Comparison of ENCODE assay signal across 8 mouse cellular contexts in the genomic region with DNA sequence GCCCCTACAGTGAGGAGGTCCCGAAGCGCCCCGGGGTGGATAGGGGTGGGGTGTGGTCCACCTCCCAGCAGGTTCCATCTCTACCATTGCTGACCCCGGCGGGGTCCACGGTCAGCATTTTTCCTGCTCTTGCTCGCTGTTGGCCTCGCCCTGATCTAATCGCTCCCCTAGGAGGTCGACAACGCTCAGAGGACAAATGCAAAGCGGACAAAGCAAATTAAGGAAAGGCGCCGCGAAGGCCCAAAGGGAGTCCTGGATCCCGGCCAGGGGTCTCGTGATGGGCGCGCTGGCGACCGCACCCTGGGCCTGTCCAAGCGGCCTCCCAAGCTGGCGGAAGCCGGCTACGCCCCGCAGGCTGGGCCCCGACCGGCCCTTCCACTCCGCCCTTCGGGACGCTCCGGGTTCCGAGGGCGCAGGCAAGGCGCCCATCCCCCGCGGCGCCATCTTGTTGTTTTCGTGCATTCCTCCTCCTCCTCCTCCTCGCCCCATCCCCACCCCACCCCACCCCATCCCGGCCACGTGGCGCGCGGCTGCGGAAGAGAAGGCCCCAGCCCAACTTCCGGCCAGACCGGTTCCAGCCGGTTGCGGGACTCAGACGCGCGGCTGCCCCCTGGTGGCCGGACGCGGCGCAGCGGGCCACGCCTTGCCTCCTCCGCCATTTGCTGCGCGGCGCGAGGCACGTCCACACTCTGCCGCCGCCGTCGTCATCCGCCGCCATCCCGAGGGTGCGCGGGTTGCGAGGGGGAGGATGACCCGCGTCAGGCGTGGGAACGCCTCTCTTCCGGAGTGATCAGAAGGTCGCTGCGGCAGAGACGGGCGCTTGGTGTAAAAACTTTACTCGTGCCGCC.
DNase-seq lines count a peak whose midpoint lies in the region; ATAC-seq and TF ChIP-seq lines count a peak whose summit lies in the region.

No protein-coding gene starts in this region.

- H3K4me3 ChIP-seq in hindbrain, embryonic 10.5 days = peak overlapping the region; percentile 70
- peak overlapping the region; percentile 74 for H3K4me3 ChIP-seq in lung, embryonic 16.5 days (ENCODE audit: low read length)
- H3K4me3 ChIP-seq in thymus, adult 2 months (ENCODE audit: control insufficient read depth, insufficient read depth, low read length) = peak overlapping the region; percentile 75

- H3K4me1 ChIP-seq in hindbrain, embryonic 10.5 days (replicated peaks) = peaks cover 36% of the 10 kb centered on the region
- H3K4me1 ChIP-seq in lung, embryonic 16.5 days (replicated peaks; ENCODE audit: control insufficient read depth, insufficient read depth, low read length) = peaks cover 18% of the 10 kb centered on the region
- H3K4me1 ChIP-seq in thymus, adult 2 months (replicated peaks; ENCODE audit: control insufficient read depth, insufficient read depth, low read length) = peaks cover 9% of the 10 kb centered on the region

- peak overlapping the region; percentile 96 for H3K9ac ChIP-seq in lung, embryonic 16.5 days (ENCODE audit: low read length)

- H3K36me3 ChIP-seq in hindbrain, embryonic 10.5 days = no peaks in the 10 kb centered on the region
- H3K36me3 ChIP-seq in lung, embryonic 16.5 days (ENCODE audit: control insufficient read depth, insufficient read depth, low read length) = no peaks in the 10 kb centered on the region
- H3K36me3 ChIP-seq in thymus, adult 2 months (ENCODE audit: control insufficient read depth, insufficient read depth, low read length) = no peaks in the 10 kb centered on the region

- H3K9me3 ChIP-seq in hindbrain, embryonic 10.5 days = no peaks in the 10 kb centered on the region
- no peaks in the 10 kb centered on the region for H3K9me3 ChIP-seq in lung, embryonic 16.5 days (ENCODE audit: control insufficient read depth, low read length)

- no peaks in the 10 kb centered on the region for H3K27me3 ChIP-seq in hindbrain, embryonic 10.5 days (ENCODE audit: insufficient read depth, poor library complexity, severe bottlenecking)
- H3K27me3 ChIP-seq in lung, embryonic 16.5 days (ENCODE audit: control insufficient read depth, insufficient read depth, low read depth, low read length) = no peaks in the 10 kb centered on the region
- no peaks in the 10 kb centered on the region for H3K27me3 ChIP-seq in thymus, adult 2 months (ENCODE audit: control insufficient read depth, insufficient read depth, low read length)

- peak; percentile 100 for DNase-seq in Muller cell, postnatal 12 days (ENCODE audit: inconsistent ontology term)
- peak; percentile 98 for DNase-seq in cerebellum, adult 9-10 months
- DNase-seq in hindbrain, embryonic 10.5 days (ENCODE audit: low spot score) = peak; percentile 99
- DNase-seq in layer of hippocampus, adult 9-11 months = peak; percentile 97
- DNase-seq in ovary, adult 18-20 months (ENCODE audit: low spot score) = peak; percentile 96
- DNase-seq in thymus, adult 2 months = peak; percentile 99

- peak; percentile 98 for TF ChIP-seq POLR2A in thymus, adult 2 months (IDR thresholded peaks at IDR 0.05; ENCODE audit: control insufficient read depth, extremely low read depth, insufficient read depth, low read length, poor library complexity)

- peak; percentile 82 for ATAC-seq in frontal cortex, adult (ENCODE audit: low TSS enrichment)
- ATAC-seq in lung, embryonic 16.5 days (ENCODE audit: low read depth) = peak; percentile 95

- peak; percentile 94 for TF ChIP-seq CTCF in thymus, adult 2 months (IDR thresholded peaks at IDR 0.05; ENCODE audit: borderline replicate concordance, control insufficient read depth, extremely low read depth, insufficient read depth, low read length, poor library complexity)

- peak overlapping the region; percentile 100 for H3K27ac ChIP-seq in hindbrain, embryonic 10.5 days
- peak overlapping the region; percentile 100 for H3K27ac ChIP-seq in lung, embryonic 16.5 days (ENCODE audit: low read length)
- peak overlapping the region; percentile 86 for H3K27ac ChIP-seq in thymus, adult 2 months (ENCODE audit: control insufficient read depth, insufficient read depth, low read length)

- H3K4me2 ChIP-seq in lung, embryonic 16.5 days (ENCODE audit: low read depth, low read length) = peak overlapping the region; percentile 88

- WGBS in hindbrain, embryonic 10.5 days = under 1% methylated on average over 85 of the region's 86 CpGs
- WGBS in lung, embryonic 16.5 days = under 1% methylated on average over 76 of the region's 86 CpGs
- whole genome bisulfite sequencing in thymus, adult 2 months = under 1% methylated on average over 86 of the region's 86 CpGs

Comparison
In these comparisons a context has a peak if more than half of its experiments do, and no peak if none do; other contexts are left out.
1. Peak in every context shown above with its lines: DNase-seq, ATAC-seq, H3K4me3 ChIP-seq and H3K27ac ChIP-seq.